Mouse (Mus musculus) heart, postnatal 0 days (tissue): ENCODE results near the gene Gpatch8. TPM values are rescaled to one million over a fixed set of nuclear protein-coding genes. Genes with fewer than 3 reads are reported as not detected.

Experiments used
- ATAC-seq: fragments of 200-750 bp; cut with Nextera tagmentation; 2 replicates; pipeline ENCODE4 v1.8.0; 2017; ENCODE audit warnings: low read depth, moderate number of reproducible peaks, moderate library complexity; ENCODE audit not compliant: insufficient read depth
- DNase-seq: peaks from one replicate; pipeline ENCODE4 v3.0.0-alpha.2; 2016; ENCODE audit warnings: low spot score
- H3K27ac ChIP-seq: fragments of 300-500 bp; sonication (generic); 2 replicates; pipeline ENCODE4 v1.5.1; 2014; ENCODE audit warnings: low read depth, mild to moderate bottlenecking
- H3K27me3 ChIP-seq: fragments of 300-500 bp; sonication (generic); 2 replicates; pipeline ENCODE4 v1.6.1; 2014; ENCODE audit warnings: low read length, mixed read lengths; ENCODE audit not compliant: control insufficient read depth, insufficient read depth
- H3K36me3 ChIP-seq: fragments of 300-500 bp; sonication (generic); replicated peaks from 2 replicates; pipeline ENCODE4 v1.6.1; 2014; ENCODE audit warnings: low read length, mixed read lengths; ENCODE audit not compliant: control insufficient read depth, insufficient read depth
- H3K4me1 ChIP-seq: fragments of 300-500 bp; sonication (generic); 2 replicates; pipeline ENCODE4 v1.6.1; 2014; ENCODE audit warnings: antibody characterized with exemption; ENCODE audit not compliant: control insufficient read depth, insufficient read depth
- H3K4me2 ChIP-seq: fragments of 300-500 bp; sonication (generic); 2 replicates; pipeline ENCODE4 v1.6.1; 2014; ENCODE audit warnings: low read depth, mild to moderate bottlenecking, low read length, moderate library complexity
- H3K4me3 ChIP-seq: fragments of 300-500 bp; sonication (generic); 2 replicates; pipeline ENCODE4 v1.5.1; 2014; ENCODE audit warnings: low read depth, low read length
- H3K9ac ChIP-seq: fragments of 300-500 bp; sonication (generic); replicated peaks from 2 replicates; pipeline ENCODE4 v1.6.1; 2014; ENCODE audit warnings: low read depth, low read length, mixed read lengths
- H3K9me3 ChIP-seq: fragments of 300-500 bp; sonication (generic); replicated peaks from 2 replicates; pipeline ENCODE4 v1.6.1; 2016; ENCODE audit warnings: low read length; ENCODE audit not compliant: control insufficient read depth
- CTCF ChIP-seq: IDR thresholded peaks from 2 replicates; pipeline ENCODE4 v1.5.1; 2016; ENCODE audit warnings: antibody characterized with exemption, control low read depth, low read depth
- EP300 ChIP-seq: IDR thresholded peaks from 2 replicates; pipeline ENCODE4 v1.6.1; 2016; ENCODE audit warnings: antibody characterized with exemption, low read depth
- WGBS: fragments of 180-500 bp; shearing (Covaris S2); extraction: QIAGEN DNeasy Blood & Tissue Kit; methylation state at CpG from one replicate; pipeline ENCODE4 v1.1.7; 2014; 5-methylcytosine and 5-hydroxymethylcytosine counted together
- polyA plus RNA-seq: library from polyadenylated mRNA; unstranded; fragments of >200 nt; fragmentation: Nextera tagmentation; extraction: Ambion mirVana; gene quantifications from 2 replicates; pipeline ENCODE4 v1.2.1, GENCODE M21; 2015
- total RNA-seq: library from RNA; depleted of rRNA; stranded (reverse); fragments of >200 nt; gene quantifications from 2 replicates; pipeline ENCODE4 v1.2.3, GENCODE M21; 2014; ENCODE audit warnings: low replicate concordance

Gpatch8 gene
- total and polyA plus RNA-seq, 2 experiments from 2014 or later = 25.8 to 40.8 TPM

DNA sequence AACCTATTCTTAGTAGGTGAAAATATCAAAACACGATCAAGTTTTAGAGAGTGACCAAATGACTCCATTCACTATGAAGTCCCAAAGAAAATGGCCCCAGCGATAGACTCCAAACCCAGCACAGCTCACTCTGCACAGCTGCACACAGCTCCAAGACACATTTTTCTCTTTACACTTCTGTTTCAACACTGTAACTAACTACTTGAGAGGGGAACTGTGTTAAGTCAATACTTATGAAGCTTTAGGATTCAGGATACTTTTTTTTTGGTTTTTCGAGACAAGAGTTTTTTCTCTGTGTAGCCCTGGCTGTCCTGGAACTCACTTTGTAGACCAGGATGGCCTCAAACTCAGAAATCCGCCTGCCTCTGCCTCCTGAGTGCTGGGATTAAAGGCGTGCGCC is 61.1 kb downstream of the Gpatch8 start:
- no peaks in the 10 kb centered on the region for H3K27me3 ChIP-seq
- 95% methylated on average over 6 of the region's 6 CpGs for WGBS
- H3K4me3 ChIP-seq = no peak overlapping the region
- H3K9ac ChIP-seq = no peak overlapping the region
- TF ChIP-seq CTCF (no peak), EP300 (no peak)
- no peak for DNase-seq
- no peaks in the 10 kb centered on the region for H3K9me3 ChIP-seq
- no peak overlapping the region for H3K27ac ChIP-seq
- peaks cover 38% of the 10 kb centered on the region for H3K36me3 ChIP-seq
- no peak overlapping the region for H3K4me2 ChIP-seq
- H3K4me1 ChIP-seq = 0 out of 2 replicates have a peak, but pooled peaks cover 9% of the 10 kb centered on the region
- no peak for ATAC-seq

DNA sequence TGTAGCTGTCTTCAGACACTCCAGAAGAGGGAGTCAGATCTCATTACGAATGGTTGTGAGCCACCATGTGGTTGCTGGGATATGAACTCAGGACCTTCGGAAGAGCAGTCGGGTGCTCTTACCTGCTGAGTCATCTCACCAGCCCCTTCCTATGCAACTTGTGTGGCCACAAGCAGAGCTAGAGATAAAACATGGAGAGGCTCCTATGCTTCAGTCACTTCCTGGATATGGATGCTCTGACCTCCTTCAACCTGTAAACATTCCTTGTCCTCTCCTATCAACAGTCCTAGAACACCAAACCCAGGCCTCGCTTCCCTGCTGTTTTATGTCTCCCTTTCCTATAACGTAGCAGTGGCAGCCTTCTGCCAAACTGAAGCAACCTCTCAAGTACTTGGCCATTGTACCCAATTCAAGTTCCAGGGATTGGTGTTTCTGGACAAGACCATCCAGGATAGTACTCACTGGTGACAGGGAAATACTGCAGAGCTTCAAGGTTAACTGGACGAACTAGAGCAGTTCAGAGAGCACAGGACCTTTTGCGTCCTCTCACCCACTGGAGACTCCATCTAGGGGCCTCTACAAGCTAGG is 62.0 kb downstream of the Gpatch8 start:
- H3K4me2 ChIP-seq = no peak overlapping the region
- H3K9ac ChIP-seq = no peak overlapping the region
- peak; percentile 39; the same call in 1 of the 2 replicates for ATAC-seq
- 0 out of 2 replicates have a peak, but pooled peaks cover 9% of the 10 kb centered on the region for H3K4me1 ChIP-seq
- no peak for DNase-seq
- TF ChIP-seq CTCF = no peak
- TF ChIP-seq EP300 = no peak
- H3K27me3 ChIP-seq = no peaks in the 10 kb centered on the region
- H3K9me3 ChIP-seq = no peaks in the 10 kb centered on the region
- 61% methylated on average over 7 of the region's 7 CpGs for WGBS
- H3K27ac ChIP-seq = peak overlapping the region; percentile 69
- no peak overlapping the region for H3K4me3 ChIP-seq
- peaks cover 30% of the 10 kb centered on the region for H3K36me3 ChIP-seq

DNA sequence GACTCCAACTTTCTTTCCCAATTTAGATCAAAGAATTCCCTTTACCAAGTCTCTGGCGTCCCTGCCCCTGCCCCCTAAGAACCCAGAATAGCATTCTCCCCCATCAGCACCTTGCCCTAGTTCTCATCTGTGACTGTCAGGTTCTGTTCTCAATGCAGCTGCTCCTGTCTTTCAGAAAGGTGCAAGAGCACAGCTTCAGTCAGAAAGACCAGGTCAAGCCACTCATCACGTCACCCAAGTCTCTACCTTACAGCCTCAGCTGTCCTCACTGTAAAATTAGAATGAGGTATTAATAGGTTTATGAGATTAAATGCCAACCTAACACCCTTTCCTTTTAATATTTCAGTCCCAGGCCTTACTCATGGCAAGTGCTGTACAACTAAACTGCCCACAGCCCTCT is 63.0 kb downstream of the Gpatch8 start:
- peak; percentile 55; the same call in 1 of the 2 replicates for ATAC-seq
- no peaks in the 10 kb centered on the region for H3K27me3 ChIP-seq
- TF ChIP-seq CTCF (no peak), EP300 (no peak)

DNA sequence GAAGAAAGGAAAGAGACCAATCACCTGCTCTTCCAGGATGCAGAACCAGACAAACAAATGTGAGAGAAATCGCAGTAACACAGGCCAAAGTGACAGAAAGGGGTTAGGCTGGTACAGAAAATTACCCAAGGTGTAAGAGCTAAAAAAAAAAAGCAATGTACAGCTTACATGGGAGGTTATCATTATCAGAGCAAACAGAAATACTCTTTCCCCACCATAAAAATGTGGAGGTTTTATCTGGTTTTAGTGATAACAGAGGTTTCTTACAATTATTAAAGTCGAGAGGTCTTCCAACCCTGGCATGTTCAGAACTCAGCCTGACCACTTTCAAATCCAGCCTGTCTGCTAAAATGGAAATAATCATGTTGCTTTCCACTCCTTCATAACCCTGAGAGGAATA is 68.3 kb downstream of the Gpatch8 start:
- Histone ChIP-seq H3K4me2 (no peak overlapping the region), H3K27me3 (no peaks in the 10 kb centered on the region), H3K9me3 (no peaks in the 10 kb centered on the region), H3K4me3 (no peak overlapping the region), H3K4me1 (no peaks in the 10 kb centered on the region), H3K36me3 (peaks cover 31% of the 10 kb centered on the region), H3K9ac (no peak overlapping the region), H3K27ac (no peak overlapping the region)
- no peak for DNase-seq
- 70% methylated on average over 2 of the region's 2 CpGs for WGBS
- ATAC-seq = no peak
- TF ChIP-seq CTCF (no peak), EP300 (no peak)

More for the DNA sequence above, 63.0 kb downstream of the Gpatch8 start:
- WGBS = 35% methylated on average over 2 of the region's 2 CpGs
- H3K4me2 ChIP-seq = no peak overlapping the region
- H3K4me3 ChIP-seq = no peak overlapping the region
- H3K9ac ChIP-seq = no peak overlapping the region
- 0 out of 2 replicates have a peak, but pooled peaks cover 9% of the 10 kb centered on the region for H3K4me1 ChIP-seq
- peak overlapping the region; percentile 58 for H3K27ac ChIP-seq
- H3K9me3 ChIP-seq = no peaks in the 10 kb centered on the region
- H3K36me3 ChIP-seq = peaks cover 22% of the 10 kb centered on the region
- peak; percentile 42 for DNase-seq

DNA sequence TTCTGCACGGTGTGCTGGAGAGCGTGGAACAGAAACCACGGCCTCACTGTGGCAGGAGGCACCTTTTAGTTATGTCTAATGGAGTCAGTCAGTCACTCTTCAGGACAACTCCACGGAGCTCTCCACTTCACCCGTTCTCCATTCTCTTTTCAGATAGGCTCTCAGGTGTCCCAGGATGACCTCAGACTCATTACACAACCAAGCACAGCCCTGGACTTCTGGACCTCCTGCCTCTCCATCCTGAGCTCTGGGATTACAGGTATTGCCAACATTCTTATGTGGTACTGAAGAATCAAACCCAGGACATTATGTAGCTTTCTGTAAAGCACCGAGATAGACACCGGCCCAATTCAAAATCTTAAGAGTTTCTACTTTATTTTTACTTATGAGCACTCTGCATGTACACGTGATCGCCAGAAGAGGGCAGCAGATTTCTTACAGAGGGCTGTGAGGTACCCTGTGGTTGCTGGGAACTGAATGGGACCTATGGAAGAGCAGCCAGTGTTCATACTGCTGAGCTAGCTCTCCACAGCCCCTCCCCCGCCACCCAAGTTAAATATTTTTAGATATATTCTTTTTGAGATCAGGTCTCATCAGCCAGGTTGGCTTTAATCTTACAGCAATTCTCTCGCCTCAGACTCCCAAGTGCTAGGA is 69.3 kb downstream of the Gpatch8 start:
- whole genome bisulfite sequencing = 59% methylated on average over 11 of the region's 11 CpGs
- Histone ChIP-seq H3K36me3 (peaks cover 38% of the 10 kb centered on the region), H3K9ac (no peak overlapping the region), H3K27ac (no peak overlapping the region), H3K4me1 (no peaks in the 10 kb centered on the region), H3K27me3 (no peaks in the 10 kb centered on the region), H3K4me3 (no peak overlapping the region), H3K4me2 (no peak overlapping the region), H3K9me3 (no peaks in the 10 kb centered on the region)
- DNase-seq (peak; percentile 77), ATAC-seq (peak; percentile 82)
- no peak for TF ChIP-seq EP300
- TF ChIP-seq CTCF = peak; percentile 80
